Mouse (Mus musculus) neural tube, embryonic 13.5 days (tissue): Measurements from ENCODE around the gene Amotl2. TPM values are rescaled to one million over a fixed set of nuclear protein-coding genes. Genes with fewer than 3 reads are reported as not detected.
A peak's percentile ranks its signal among the peaks of the same experiment; 100 is the strongest.

Experiments used
- ATAC-seq: fragments of 200-750 bp; cut with Nextera tagmentation; 2 replicates; pipeline ENCODE4 v1.8.0; 2017; ENCODE audit warnings: low read depth, mild to moderate bottlenecking, moderate TSS enrichment, moderate library complexity
- H3K27ac ChIP-seq: fragments of 300-500 bp; sonication (generic); replicated peaks from 2 replicates; pipeline ENCODE4 v1.5.1; 2015; ENCODE audit warnings: moderate library complexity, mild to moderate bottlenecking, inconsistent platforms
- H3K27me3 ChIP-seq: fragments of 300-500 bp; sonication (generic); 2 replicates; pipeline ENCODE4 v1.6.1; 2015; ENCODE audit warnings: mild to moderate bottlenecking, inconsistent platforms
- H3K36me3 ChIP-seq: fragments of 300-500 bp; sonication (generic); 2 replicates; pipeline ENCODE4 v1.6.1; 2015; ENCODE audit warnings: mild to moderate bottlenecking, inconsistent platforms
- H3K4me1 ChIP-seq: fragments of 300-500 bp; sonication (generic); replicated peaks from 2 replicates; pipeline ENCODE4 v1.6.1; 2015; ENCODE audit warnings: inconsistent platforms
- H3K4me2 ChIP-seq: fragments of 300-500 bp; sonication (generic); 2 replicates; pipeline ENCODE4 v1.6.1; 2015; ENCODE audit warnings: inconsistent platforms, mild to moderate bottlenecking, moderate library complexity
- H3K4me3 ChIP-seq: fragments of 300-500 bp; sonication (generic); 2 replicates; pipeline ENCODE4 v1.5.1; 2015; ENCODE audit warnings: mild to moderate bottlenecking, inconsistent platforms
- H3K9ac ChIP-seq: fragments of 300-500 bp; sonication (generic); 2 replicates; pipeline ENCODE4 v1.6.1; 2015; ENCODE audit warnings: moderate library complexity, mild to moderate bottlenecking, inconsistent platforms
- H3K9me3 ChIP-seq: fragments of 300-500 bp; sonication (generic); 2 replicates; pipeline ENCODE4 v1.6.1; 2016; ENCODE audit warnings: inconsistent platforms
- WGBS: fragments of 180-500 bp; shearing (Covaris S2); methylation state at CpG from one replicate; pipeline ENCODE4 v1.1.7; 2015; 5-methylcytosine and 5-hydroxymethylcytosine counted together
- polyA plus RNA-seq: library from polyadenylated mRNA; unstranded; fragments of >200 nt; fragmentation: Nextera tagmentation; extraction: Ambion mirVana; gene quantifications from 2 replicates; pipeline ENCODE4 v1.2.1, GENCODE M21; 2015

Gene Amotl2
- polyA plus RNA-seq, 1 experiment from 2014 or later = 59.3 TPM

DNA sequence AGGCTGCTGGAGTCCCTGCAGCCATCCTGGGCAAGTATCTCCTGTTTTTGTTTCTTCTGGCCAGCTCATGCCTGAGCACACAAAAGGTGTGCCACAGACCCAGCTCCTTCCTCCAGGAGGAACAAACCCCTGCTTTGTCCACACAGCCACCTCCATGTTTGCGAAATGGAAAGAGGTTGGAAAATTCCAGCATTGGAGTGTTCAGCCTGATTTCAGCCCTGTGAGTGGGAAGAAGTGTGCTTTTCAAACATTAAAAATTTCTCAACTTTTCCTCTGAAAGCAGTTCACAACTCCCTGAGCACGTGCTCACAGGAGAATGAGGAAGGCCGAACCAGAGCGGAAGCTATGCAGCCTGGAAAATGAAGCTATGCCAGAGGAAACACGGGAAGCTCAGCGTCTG is 15.4 kb upstream of the Amotl2 start:
- ATAC-seq = no peak
- H3K27me3 ChIP-seq = no peaks in the 10 kb centered on the region
- no peak overlapping the region for H3K9ac ChIP-seq
- 92% methylated on average over 6 of the region's 6 CpGs for WGBS
- no peaks in the 10 kb centered on the region for H3K4me1 ChIP-seq
- H3K4me3 ChIP-seq = no peak overlapping the region
- H3K4me2 ChIP-seq = no peak overlapping the region
- no peaks in the 10 kb centered on the region for H3K36me3 ChIP-seq
- no peak overlapping the region for H3K27ac ChIP-seq
- no peaks in the 10 kb centered on the region; the same call in 1 of the 2 replicates for H3K9me3 ChIP-seq

DNA sequence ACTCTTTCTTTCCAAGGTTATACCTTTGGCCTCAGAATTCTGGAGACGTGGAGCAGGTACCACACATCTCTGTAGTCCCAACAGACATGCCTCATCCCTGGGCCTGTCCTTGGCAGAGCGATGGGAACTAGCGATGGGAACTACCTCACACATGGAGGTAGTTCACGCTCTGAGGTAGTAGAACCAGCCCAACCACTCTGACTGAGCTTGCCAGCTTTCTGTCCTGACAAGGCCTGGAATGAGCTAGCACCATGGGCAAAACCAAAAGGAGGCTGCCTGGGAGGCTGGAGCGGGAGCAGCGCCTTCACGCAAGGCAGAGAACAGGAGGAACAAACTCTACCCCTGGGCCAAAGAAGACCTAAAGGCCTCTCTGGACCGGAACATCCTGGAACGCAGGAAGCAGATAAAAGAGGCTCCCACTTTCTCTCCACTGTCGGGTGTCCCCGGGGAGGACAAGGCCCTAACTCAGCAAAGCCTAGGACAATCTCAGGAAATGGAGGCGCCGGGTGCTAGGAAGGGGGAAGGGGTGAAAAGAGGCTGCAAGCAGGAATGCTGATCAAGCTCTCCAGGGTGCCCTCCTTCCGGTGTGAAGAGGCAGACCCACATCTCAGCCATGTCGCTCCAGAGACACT is 6.9 kb upstream of the Amotl2 start:
- no peaks in the 10 kb centered on the region for H3K27me3 ChIP-seq
- H3K36me3 ChIP-seq = no peaks in the 10 kb centered on the region
- H3K27ac ChIP-seq = no peak overlapping the region
- H3K4me3 ChIP-seq = no peak overlapping the region
- 74% methylated on average over 15 of the region's 15 CpGs for WGBS
- peaks cover 29% of the 10 kb centered on the region for H3K4me1 ChIP-seq
- no peak overlapping the region for H3K4me2 ChIP-seq
- no peak for ATAC-seq
- H3K9ac ChIP-seq = no peak overlapping the region
- no peaks in the 10 kb centered on the region for H3K9me3 ChIP-seq

DNA sequence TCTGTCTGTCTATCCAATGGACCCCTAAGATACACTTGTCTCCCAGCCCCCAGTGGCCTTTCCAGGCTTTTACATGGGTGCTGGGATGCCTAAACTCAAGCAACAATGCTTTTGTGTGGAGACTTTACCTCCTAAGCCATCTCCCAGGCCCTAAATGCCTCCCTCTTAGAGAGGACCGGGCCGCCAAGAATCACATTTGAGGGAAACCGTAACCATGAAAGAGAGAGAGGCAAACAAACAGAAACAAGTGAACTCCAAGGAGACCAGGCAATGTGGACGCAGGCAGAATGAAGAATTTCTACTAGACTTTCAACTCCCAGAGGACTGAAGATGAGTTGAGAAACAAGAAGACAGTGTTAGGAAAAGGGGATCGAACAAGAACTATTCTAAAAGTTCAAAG is 6.0 kb upstream of the Amotl2 start:
- no peak overlapping the region for H3K9ac ChIP-seq
- H3K9me3 ChIP-seq = no peaks in the 10 kb centered on the region
- no peak for ATAC-seq
- no peaks in the 10 kb centered on the region for H3K36me3 ChIP-seq
- H3K4me1 ChIP-seq = peaks cover 38% of the 10 kb centered on the region
- WGBS = 63% methylated on average over 5 of the region's 5 CpGs
- no peak overlapping the region for H3K4me2 ChIP-seq
- no peaks in the 10 kb centered on the region for H3K27me3 ChIP-seq
- H3K4me3 ChIP-seq = no peak overlapping the region
- no peak overlapping the region for H3K27ac ChIP-seq

DNA sequence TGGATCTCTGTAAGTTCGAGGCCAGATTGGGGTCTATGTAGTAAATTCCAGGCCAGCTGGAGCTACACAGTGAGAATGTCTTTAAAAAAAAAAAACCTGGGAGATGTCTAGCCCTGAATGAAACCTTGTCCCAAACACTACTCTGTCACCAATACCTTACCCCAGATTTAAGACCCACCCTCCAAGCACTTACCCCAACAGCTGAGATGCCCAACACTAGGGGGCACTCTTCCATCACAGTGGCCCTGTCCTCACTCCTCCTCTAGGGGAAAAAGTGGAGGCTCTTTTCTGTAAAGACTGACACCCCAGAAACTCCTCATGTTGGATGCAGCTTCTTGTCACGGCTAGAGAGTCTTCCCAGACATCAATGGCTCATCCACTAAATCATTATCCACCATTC is 2.7 kb upstream of the Amotl2 start:
- H3K27me3 ChIP-seq = no peaks in the 10 kb centered on the region
- H3K36me3 ChIP-seq = no peaks in the 10 kb centered on the region
- no peak for ATAC-seq
- H3K9me3 ChIP-seq = no peaks in the 10 kb centered on the region
- H3K27ac ChIP-seq = no peak overlapping the region
- no peak overlapping the region for H3K4me3 ChIP-seq
- no peak overlapping the region for H3K4me2 ChIP-seq
- no peak overlapping the region for H3K9ac ChIP-seq
- WGBS = 56% methylated on average over 2 of the region's 2 CpGs
- H3K4me1 ChIP-seq = peaks cover 55% of the 10 kb centered on the region

DNA sequence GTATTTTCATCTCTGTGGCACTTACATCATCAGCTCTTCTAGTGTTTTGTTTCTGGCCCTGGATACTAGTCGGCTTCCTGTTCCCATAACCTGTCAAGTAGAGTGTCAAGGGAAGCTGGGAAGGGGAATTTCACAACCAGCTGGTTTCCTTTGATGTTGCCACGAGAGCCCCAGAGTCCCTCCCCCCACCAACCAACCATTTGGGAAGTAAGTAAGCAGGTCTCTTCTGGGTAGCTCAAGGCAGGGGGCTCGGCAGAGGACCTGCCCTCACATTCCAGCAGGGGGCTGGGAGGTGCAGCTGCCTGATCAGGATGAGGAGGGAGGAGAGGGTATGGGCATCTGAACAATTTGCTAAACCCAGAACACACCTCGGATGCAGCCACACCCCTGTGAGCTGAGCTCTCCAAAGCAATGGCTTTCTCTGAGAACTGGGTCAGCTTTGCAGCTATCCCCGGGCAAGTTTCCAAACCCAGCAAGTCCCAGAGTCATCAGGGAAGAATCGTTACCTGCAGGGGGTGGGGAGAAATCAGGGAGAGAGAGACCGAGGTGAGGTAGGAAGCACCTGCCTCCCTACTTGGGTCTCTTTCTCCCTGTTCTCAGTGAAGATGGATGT is 1.5 kb upstream of the Amotl2 start:
- no peak overlapping the region for H3K4me2 ChIP-seq
- no peak overlapping the region for H3K9ac ChIP-seq
- no peak for ATAC-seq
- no peak overlapping the region for H3K27ac ChIP-seq
- H3K27me3 ChIP-seq = no peaks in the 10 kb centered on the region
- no peak overlapping the region for H3K4me3 ChIP-seq
- H3K4me1 ChIP-seq = peaks cover 58% of the 10 kb centered on the region
- no peaks in the 10 kb centered on the region for H3K9me3 ChIP-seq
- 11% methylated on average over 7 of the region's 7 CpGs for WGBS
- peaks cover under 1% of the 10 kb centered on the region; the same call in 1 of the 2 replicates for H3K36me3 ChIP-seq

DNA sequence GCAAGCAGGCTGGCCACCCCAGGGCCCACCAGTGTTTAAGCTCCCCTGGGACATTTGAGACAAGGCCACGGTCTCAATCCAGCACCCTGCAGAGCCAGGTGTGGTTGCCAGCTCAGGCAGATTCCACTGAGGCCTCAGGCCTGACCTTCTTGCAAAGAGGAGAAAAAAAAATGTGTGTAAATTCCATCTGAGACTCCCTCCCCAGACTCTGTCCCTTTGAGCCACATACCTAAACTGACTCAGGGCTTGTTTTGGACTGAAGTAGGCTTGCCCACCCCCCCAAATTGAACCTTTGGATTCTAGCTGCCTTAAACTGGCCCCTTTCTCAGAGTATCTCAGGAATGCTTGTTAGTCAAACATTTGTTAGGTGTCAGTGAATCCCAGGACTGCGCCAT is 969 bp upstream of the Amotl2 start:
- ATAC-seq = no peak
- Histone ChIP-seq H3K4me3 (no peak overlapping the region), H3K4me2 (no peak overlapping the region), H3K27ac (no peak overlapping the region), H3K27me3 (no peaks in the 10 kb centered on the region), H3K9ac (0 out of 2 replicates have a peak overlapping the region, but pooled peaks have one; percentile 17), H3K9me3 (no peaks in the 10 kb centered on the region), H3K36me3 (peaks cover 6% of the 10 kb centered on the region), H3K4me1 (peaks cover 58% of the 10 kb centered on the region)
- 63% methylated on average over 2 of the region's 2 CpGs for WGBS

DNA sequence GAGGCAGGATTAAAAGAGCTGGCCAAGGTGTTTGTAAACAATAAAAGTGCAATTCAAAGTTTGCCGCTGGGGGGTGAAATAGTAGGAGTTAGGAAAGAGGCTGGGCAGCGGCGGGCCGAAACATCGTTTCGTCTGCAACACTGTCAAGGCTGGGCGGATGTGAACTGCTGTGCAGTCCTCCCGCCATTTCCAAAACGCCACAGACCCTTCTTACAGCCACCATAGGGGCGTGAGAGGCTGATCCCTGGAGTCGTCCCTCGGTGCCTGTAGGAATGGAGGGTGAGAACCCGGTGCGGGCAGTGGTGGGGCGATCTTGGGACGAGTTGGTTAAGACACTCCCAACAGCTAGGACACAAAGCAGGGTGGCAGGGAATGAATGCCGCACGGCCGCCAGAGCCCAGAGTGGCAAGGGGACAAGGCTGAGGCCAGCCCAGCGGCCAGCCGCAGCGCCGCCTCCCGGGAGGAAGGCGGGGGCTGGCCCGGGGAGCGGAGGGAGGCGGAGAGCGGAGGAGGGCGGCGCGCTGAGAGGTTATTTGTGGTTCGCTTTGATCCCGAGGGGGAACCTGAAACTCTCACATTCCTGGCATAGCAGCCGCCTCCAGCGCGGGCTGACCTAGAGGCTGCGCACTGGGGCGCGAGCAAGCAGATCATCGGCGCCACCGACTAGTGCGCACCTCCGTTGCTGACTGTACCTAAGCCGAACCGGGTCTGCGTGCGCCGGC is 853 bp downstream of the Amotl2 start:
- no peaks in the 10 kb centered on the region for H3K27me3 ChIP-seq
- WGBS = under 1% methylated on average over 50 of the region's 50 CpGs
- peak; percentile 80 for ATAC-seq
- H3K4me1 ChIP-seq = peaks cover 65% of the 10 kb centered on the region
- peak overlapping the region; percentile 95 for H3K4me3 ChIP-seq
- H3K36me3 ChIP-seq = peaks cover 19% of the 10 kb centered on the region
- no peaks in the 10 kb centered on the region for H3K9me3 ChIP-seq
- H3K9ac ChIP-seq = peak overlapping the region; percentile 100
- peak overlapping the region; percentile 99 for H3K4me2 ChIP-seq
- H3K27ac ChIP-seq = peak overlapping the region; percentile 99

DNA sequence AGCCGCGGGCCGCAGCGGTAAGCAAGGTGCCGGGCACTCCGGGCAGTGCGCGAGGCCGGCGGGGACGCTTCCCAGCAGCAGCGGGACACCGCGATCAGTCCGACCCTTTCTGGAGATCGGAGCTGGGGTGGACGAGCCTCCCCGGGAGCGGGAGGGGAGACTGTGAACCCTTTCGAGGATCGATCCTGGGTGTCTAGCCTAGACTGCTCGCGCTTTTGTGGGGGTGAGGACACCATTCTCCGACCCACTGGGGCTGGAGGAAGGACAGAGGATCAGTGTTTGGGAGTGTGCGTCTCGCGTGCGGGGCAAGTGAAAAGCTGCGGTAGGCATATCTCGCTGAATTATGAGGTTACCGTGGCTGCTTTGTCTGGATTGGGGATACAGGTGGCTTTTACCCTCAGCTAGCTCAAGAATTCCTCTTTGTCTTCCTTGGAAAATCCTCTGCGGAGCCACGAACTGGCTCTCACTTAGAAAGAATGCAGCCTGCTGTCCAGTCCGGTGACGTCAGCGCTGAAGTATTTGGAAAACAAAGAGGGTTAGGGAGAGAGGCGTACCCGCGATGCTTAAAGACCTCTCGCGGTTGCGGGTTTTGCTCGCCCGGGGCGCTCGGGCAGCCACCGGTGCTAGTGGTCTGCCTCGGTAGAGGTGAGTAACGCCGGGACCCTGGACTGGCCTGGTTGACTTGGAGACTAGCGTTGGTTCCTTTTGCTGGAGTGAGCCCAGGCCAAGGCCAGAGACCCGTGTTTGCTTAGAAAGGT is 1.6 kb downstream of the Amotl2 start:
- Histone ChIP-seq H3K4me2 (peak overlapping the region; percentile 99), H3K27me3 (no peaks in the 10 kb centered on the region), H3K4me1 (peaks cover 72% of the 10 kb centered on the region), H3K36me3 (peaks cover 27% of the 10 kb centered on the region), H3K4me3 (peak overlapping the region; percentile 95), H3K9me3 (no peaks in the 10 kb centered on the region), H3K27ac (peak overlapping the region; percentile 99), H3K9ac (peak overlapping the region; percentile 100)
- WGBS = 0% methylated on average over 52 of the region's 52 CpGs
- peak; percentile 58 for ATAC-seq

DNA sequence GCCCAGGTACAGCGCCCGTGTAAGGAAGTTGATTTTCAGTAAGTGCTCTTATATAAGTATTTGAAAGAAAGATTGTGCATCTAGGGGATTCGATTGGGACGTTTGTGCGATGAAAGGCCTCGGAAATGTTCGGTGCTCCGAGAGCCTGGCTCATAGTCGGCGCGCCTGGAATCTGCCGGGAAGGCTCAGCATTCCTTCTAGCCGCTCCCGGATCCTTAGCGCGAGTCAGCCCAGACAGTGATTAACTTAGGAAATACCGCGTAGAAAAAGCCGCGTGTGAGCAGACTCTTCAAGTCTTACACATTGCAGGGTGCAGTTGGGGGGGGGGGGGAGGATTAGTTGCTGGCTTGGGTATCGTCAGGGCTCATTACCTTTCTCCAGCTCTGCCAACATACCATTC is 2.2 kb downstream of the Amotl2 start:
- Histone ChIP-seq H3K4me2 (peak overlapping the region; percentile 99), H3K9me3 (no peaks in the 10 kb centered on the region), H3K4me1 (peaks cover 79% of the 10 kb centered on the region), H3K4me3 (peak overlapping the region; percentile 95), H3K9ac (peak overlapping the region; percentile 100), H3K27ac (peak overlapping the region; percentile 99), H3K27me3 (no peaks in the 10 kb centered on the region), H3K36me3 (peaks cover 33% of the 10 kb centered on the region)
- 0 out of 2 replicates have a peak, but pooled peaks have one; percentile 1 for ATAC-seq
- WGBS = under 1% methylated on average over 21 of the region's 21 CpGs

DNA sequence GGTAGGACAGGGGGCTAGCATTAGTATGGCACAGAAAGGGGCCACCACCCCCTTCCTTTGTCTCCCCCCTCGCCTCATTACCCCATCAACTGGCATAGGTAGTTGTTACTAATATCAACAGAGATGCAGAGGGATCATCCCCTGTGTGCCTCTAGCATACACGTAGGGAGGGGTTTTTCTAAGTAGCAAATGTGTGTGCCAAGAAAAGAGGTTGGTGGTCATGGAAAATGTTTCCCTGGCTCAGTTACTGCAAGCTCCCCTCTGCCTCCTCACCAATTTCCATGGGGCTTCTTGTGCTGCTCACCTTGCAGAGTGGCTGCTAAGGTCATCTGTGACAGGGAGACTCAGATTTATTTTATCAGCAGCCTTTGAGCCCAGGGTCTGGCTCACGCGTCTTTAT is 2.6 kb downstream of the Amotl2 start:
- Histone ChIP-seq H3K9ac (peak overlapping the region; percentile 100), H3K27ac (peak overlapping the region; percentile 99), H3K36me3 (peaks cover 37% of the 10 kb centered on the region), H3K4me2 (peak overlapping the region; percentile 99), H3K27me3 (no peaks in the 10 kb centered on the region), H3K9me3 (no peaks in the 10 kb centered on the region), H3K4me3 (peak overlapping the region; percentile 95), H3K4me1 (peaks cover 81% of the 10 kb centered on the region)
- WGBS = 1% methylated on average over 4 of the region's 4 CpGs
- ATAC-seq = no peak

DNA sequence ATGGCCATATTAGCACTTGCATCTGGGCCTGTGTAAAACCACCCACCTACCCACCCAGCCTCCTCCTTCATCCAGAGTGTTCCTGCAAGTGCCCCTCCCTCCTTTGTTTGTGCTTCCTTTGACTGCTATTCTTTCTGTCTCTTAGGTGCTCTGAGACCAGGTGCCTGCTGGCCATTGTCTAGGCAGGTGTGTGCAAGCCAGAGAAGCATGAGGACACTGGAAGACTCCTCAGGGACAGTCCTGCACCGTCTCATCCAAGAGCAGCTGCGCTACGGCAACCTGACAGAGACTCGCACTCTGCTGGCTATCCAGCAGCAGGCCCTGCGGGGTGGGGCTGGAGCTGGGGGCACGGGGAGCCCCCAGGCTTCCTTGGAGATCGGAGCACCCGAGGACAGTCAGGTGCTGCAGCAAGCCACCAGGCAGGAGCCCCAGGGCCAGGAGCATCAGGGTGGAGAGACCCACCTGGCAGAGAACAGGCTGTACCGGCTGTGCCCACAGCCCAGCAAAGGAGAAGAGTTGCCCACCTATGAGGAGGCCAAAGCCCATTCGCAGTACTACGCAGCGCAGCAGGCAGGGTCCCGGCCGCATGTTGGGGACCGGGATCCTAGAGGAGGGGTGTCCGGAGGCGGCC is 3.6 kb downstream of the Amotl2 start:
- peak overlapping the region; percentile 99 for H3K4me2 ChIP-seq
- peak overlapping the region; percentile 95 for H3K4me3 ChIP-seq
- H3K4me1 ChIP-seq = peaks cover 81% of the 10 kb centered on the region
- peaks cover 47% of the 10 kb centered on the region for H3K36me3 ChIP-seq
- no peak for ATAC-seq
- H3K9ac ChIP-seq = peak overlapping the region; percentile 100
- H3K27me3 ChIP-seq = no peaks in the 10 kb centered on the region
- WGBS = 54% methylated on average over 17 of the region's 17 CpGs
- H3K27ac ChIP-seq = peak overlapping the region; percentile 99
- H3K9me3 ChIP-seq = no peaks in the 10 kb centered on the region
